Mouse (Mus musculus): ENCODE results near the gene Gm20807.
"Not testable (repeated sequence)": the region's sequence is repeated elsewhere in the genome, so short reads cannot be mapped to it uniquely, and the experiment has no call there.

Gm20807 gene

GRCm38 (mm10) chrY:13042591-13042990 lies at the start of gene Gm20807:
Gene Gm20807 (plus strand): TSS chrY:13042891.
- not testable (repeated sequence) for DNase-seq

Data from thymus, postnatal 36 days (tissue).